Mouse (Mus musculus) layer of hippocampus, postnatal 14 days (tissue): ENCODE measurements around the gene Erbb3. TPM values are rescaled to one million over a fixed set of nuclear protein-coding genes. Genes with fewer than 3 reads are reported as not detected.
"Not testable (repeated sequence)": the region's sequence is repeated elsewhere in the genome, so short reads cannot be mapped to it uniquely, and the experiment has no call there.

Experiments
- DNase-seq, 2 experiments: peaks; one replicate each; pipeline ENCODE4 v3.0.0; 2021 to 2022; ENCODE audit warnings: low spot score in 2 of 2, mixed read lengths in 1 of 2
- total RNA-seq, 2 experiments: library from RNA; stranded (reverse); gene quantifications; 2 replicates each; pipeline ENCODE4 v1.2.3; 2021

Gene Erbb3
- total RNA-seq, 2 experiments from 2014 or later: 5.6 to 6.5 TPM

- DNase-seq: no peak
Measured at GRCm38 (mm10) chr10:128565206-128565787, 24.2 kb downstream of the Erbb3 start.

GRCm38 (mm10) chr10:128563544-128563943, 25.9 kb downstream of the Erbb3 start:
- no peak for DNase-seq

- DNase-seq: no peak
Measured at GRCm38 (mm10) chr10:128556963-128557362, 32.5 kb downstream of the Erbb3 start.

GRCm38 (mm10) chr10:128556286-128556685, 33.2 kb downstream of the Erbb3 start:
- no peak for DNase-seq

GRCm38 (mm10) chr10:128555567-128555966, 33.9 kb downstream of the Erbb3 start:
- DNase-seq: not testable (repeated sequence)

- DNase-seq: not testable (repeated sequence)
Measured at GRCm38 (mm10) chr10:128550144-128550823, 39.2 kb downstream of the Erbb3 start.

- DNase-seq: not testable (repeated sequence)
Measured at GRCm38 (mm10) chr10:128549682-128550057, 39.8 kb downstream of the Erbb3 start.

- DNase-seq: peak; percentile 87 to 95
Measured at GRCm38 (mm10) chr10:128548947-128549681, 40.3 kb downstream of the Erbb3 start, which contains the start of gene Rpl41. Gene Rpl41 (minus strand): TSS chr10:128549305.

GRCm38 (mm10) chr10:128548051-128548791, 41.2 kb downstream of the Erbb3 start:
- DNase-seq: not testable (repeated sequence)

- DNase-seq: peak; percentile 93 to 98
Measured at GRCm38 (mm10) chr10:128547361-128548032, 42.0 kb downstream of the Erbb3 start, which contains the start of gene Zc3h10. Gene Zc3h10 (minus strand): TSS chr10:128547774.

- DNase-seq: no peak
Measured at GRCm38 (mm10) chr10:128546787-128547186, 42.7 kb downstream of the Erbb3 start.

GRCm38 (mm10) chr10:128546361-128546760, 43.1 kb downstream of the Erbb3 start:
- DNase-seq: peak in 1 of 2 experiments; percentile 61

- no peak for DNase-seq
Measured at GRCm38 (mm10) chr10:128545570-128545898, 43.9 kb downstream of the Erbb3 start.

- DNase-seq: no peak
Measured at GRCm38 (mm10) chr10:128544674-128545569, 44.5 kb downstream of the Erbb3 start.

- DNase-seq: no peak
Measured at GRCm38 (mm10) chr10:128544151-128544657, 45.2 kb downstream of the Erbb3 start.

- DNase-seq: no peak
Measured at GRCm38 (mm10) chr10:128543100-128543499, 46.4 kb downstream of the Erbb3 start.

GRCm38 (mm10) chr10:128538340-128538870, 51.0 kb downstream of the Erbb3 start:
- no peak for DNase-seq

- peak; percentile 86 to 92 for DNase-seq
Measured at GRCm38 (mm10) chr10:128536266-128536940, 53.0 kb downstream of the Erbb3 start.
